Mouse (Mus musculus): ENCODE measurements at regions not wholly inside any gene's neighbourhood (a gene's known extent, or its start where the extent isn't known, plus 50 kb on each side); places are given as distances from the start of the nearest gene placed in this dataset.

DNA sequence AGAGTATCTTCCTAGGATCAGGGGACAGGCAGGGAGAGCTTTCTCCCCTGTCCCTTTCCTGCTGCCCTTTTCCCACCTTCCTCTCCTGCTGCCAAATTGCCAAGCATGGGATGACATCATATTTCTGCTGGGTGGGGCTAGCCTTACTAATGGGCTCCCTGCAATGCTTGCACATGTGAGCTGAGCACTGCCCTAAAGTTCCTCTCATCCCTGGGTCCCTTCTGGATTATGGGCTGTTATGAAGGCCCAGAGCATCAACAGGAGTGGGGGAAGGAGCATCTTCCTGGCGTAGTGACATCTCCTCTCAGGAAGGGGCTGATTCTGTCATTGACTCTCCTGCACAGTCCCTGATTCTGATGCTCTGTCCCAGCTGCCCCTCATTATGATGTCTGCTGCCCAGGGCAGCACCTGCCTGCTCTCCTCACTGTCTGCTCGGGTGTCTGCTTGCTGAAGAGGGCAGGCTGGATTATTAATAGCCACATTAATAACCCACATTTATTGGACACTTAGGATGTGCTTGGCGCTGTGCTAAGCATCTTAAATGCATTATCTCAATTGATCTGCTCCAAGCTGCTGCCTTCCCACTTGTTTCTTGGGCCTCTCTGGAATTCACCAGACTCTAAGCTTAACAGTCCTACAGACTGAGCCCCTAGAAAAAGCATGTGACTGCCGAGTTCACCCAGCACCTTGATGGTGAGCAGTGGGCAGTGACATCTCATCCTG is 219.1 kb downstream of the Tpra1 start:
- TF ChIP-seq POLR2A (IDR thresholded peaks at IDR 0.05; ENCODE audit: low read depth, low read length) (no peak), CTCF (conservative IDR thresholded peaks at IDR 0.05; ENCODE audit: insufficient read depth, insufficient read length, low read depth, low read length) (no peak)

All from kidney, adult 2 months (tissue).